Mouse (Mus musculus): ENCODE data around the gene Bank1.

The Bank1 gene

GRCm38 (mm10) chr3:136007081-136007828, 318.6 kb downstream of the Bank1 start:
- no peak for DNase-seq (ENCODE audit: low read depth, low spot score)
